Mouse (Mus musculus): ENCODE data around the gene Gpr137c. TPM values are rescaled to one million over a fixed set of nuclear protein-coding genes. Genes with fewer than 3 reads are reported as not detected.

Gpr137c gene
- polyA plus RNA-seq, 1 experiment from 2014 or later = 2.3 TPM

GRCm38 (mm10) chr14:45275816-45276215 lies 56.3 kb downstream of the Gpr137c start:
- WGBS = 78% methylated on average over 6 of the region's 6 CpGs
- ATAC-seq (replicated peaks; ENCODE audit: low FRiP score, low read depth) (no peak), DNase-seq (ENCODE audit: low spot score) (no peak)
- Histone ChIP-seq H3K36me3 (ENCODE audit: insufficient read depth, low read length) (no peaks in the 10 kb centered on the region), H3K9ac (ENCODE audit: low read depth, low read length) (no peak overlapping the region), H3K27me3 (ENCODE audit: insufficient read depth, low read length) (no peaks in the 10 kb centered on the region), H3K4me2 (ENCODE audit: low read length) (no peak overlapping the region), H3K4me3 (replicated peaks; ENCODE audit: low read depth, low read length) (no peak overlapping the region), H3K4me1 (replicated peaks; ENCODE audit: insufficient read depth, low read length) (no peaks in the 10 kb centered on the region), H3K27ac (no peak overlapping the region), H3K9me3 (replicated peaks; ENCODE audit: low read length) (no peaks in the 10 kb centered on the region)
- no peak for TF ChIP-seq CTCF (IDR thresholded peaks at IDR 0.05; ENCODE audit: low read depth)

DNA sequence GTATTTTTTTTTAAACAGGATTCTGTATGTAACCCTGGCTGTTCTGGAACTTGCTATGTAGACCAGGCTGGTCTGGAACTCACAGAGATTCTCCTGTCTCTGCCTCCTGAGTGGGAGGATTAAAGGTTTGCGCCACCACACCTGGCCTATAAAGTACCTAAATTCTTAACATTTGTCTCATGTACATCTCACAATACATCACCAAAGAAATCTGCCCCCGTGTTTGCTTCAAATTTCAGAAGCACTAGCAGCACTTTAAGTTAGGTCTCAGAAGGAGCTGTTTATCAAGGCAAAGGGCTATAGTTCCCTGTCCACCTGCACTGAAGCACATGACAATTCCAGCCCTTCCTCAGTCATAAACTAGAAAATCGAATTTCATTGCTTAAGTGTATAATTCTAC lies 62.5 kb downstream of the Gpr137c start:
- Histone ChIP-seq H3K27me3 (ENCODE audit: insufficient read depth, low read length) (no peaks in the 10 kb centered on the region), H3K4me3 (replicated peaks; ENCODE audit: low read depth, low read length) (no peak overlapping the region), H3K4me2 (ENCODE audit: low read length) (no peak overlapping the region), H3K4me1 (replicated peaks; ENCODE audit: insufficient read depth, low read length) (no peaks in the 10 kb centered on the region), H3K9me3 (replicated peaks; ENCODE audit: low read length) (no peaks in the 10 kb centered on the region), H3K36me3 (ENCODE audit: insufficient read depth, low read length) (no peaks in the 10 kb centered on the region), H3K27ac (no peak overlapping the region), H3K9ac (ENCODE audit: low read depth, low read length) (no peak overlapping the region)
- DNase-seq (ENCODE audit: low spot score) = no peak
- no peak for TF ChIP-seq CTCF (IDR thresholded peaks at IDR 0.05; ENCODE audit: low read depth)
- 89% methylated on average over 3 of the region's 3 CpGs for WGBS
- ATAC-seq (replicated peaks; ENCODE audit: low FRiP score, low read depth) = no peak

- no peak for ATAC-seq (replicated peaks; ENCODE audit: low FRiP score, low read depth)
- no peaks in the 10 kb centered on the region for H3K4me1 ChIP-seq (replicated peaks; ENCODE audit: insufficient read depth, low read length)
- H3K9ac ChIP-seq (ENCODE audit: low read depth, low read length) = no peak overlapping the region
- H3K9me3 ChIP-seq (replicated peaks; ENCODE audit: low read length) = no peaks in the 10 kb centered on the region
- peaks cover 12% of the 10 kb centered on the region; the same call in 1 of the 2 replicates for H3K36me3 ChIP-seq (ENCODE audit: insufficient read depth, low read length)
- no peaks in the 10 kb centered on the region for H3K27me3 ChIP-seq (ENCODE audit: insufficient read depth, low read length)
- WGBS = 88% methylated on average over 4 of the region's 4 CpGs
- H3K4me3 ChIP-seq (replicated peaks; ENCODE audit: low read depth, low read length) = no peak overlapping the region
- DNase-seq (ENCODE audit: low spot score) = no peak
- no peak overlapping the region for H3K4me2 ChIP-seq (ENCODE audit: low read length)
- no peak for TF ChIP-seq CTCF (IDR thresholded peaks at IDR 0.05; ENCODE audit: low read depth)
- no peak overlapping the region for H3K27ac ChIP-seq
Observed at GRCm38 (mm10) chr14:45291608-45292007, 72.1 kb downstream of the Gpr137c start.

DNA sequence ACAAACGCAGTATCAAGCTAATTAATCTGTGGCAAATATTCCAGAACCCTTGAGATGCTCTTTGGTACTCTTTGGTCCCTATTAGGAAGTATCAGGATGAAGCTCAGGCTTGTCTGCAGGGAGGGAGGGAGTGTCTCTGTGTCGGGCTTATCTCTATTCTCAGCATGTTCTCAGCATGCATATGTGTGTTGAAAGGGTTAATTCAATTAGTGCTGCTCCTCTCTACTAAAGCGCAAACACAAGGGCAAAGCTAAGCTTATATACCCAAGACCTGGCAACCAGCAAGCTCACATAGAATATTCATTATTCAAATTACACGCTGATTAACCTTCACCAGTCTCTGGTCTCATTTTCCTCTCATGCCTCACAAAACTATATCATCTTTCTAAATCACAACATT lies 84.4 kb downstream of the Gpr137c start:
- H3K9me3 ChIP-seq (replicated peaks; ENCODE audit: low read length) = no peaks in the 10 kb centered on the region
- no peak overlapping the region for H3K4me3 ChIP-seq (replicated peaks; ENCODE audit: low read depth, low read length)
- H3K27me3 ChIP-seq (ENCODE audit: insufficient read depth, low read length) = no peaks in the 10 kb centered on the region
- H3K4me2 ChIP-seq (ENCODE audit: low read length) = no peak overlapping the region
- 81% methylated on average over 4 of the region's 4 CpGs for WGBS
- ATAC-seq (replicated peaks; ENCODE audit: low FRiP score, low read depth) (no peak), DNase-seq (ENCODE audit: low spot score) (no peak)
- no peaks in the 10 kb centered on the region for H3K4me1 ChIP-seq (replicated peaks; ENCODE audit: insufficient read depth, low read length)
- H3K36me3 ChIP-seq (ENCODE audit: insufficient read depth, low read length) = peaks cover 16% of the 10 kb centered on the region; the same call in 1 of the 2 replicates
- no peak for TF ChIP-seq CTCF (IDR thresholded peaks at IDR 0.05; ENCODE audit: low read depth)
- H3K9ac ChIP-seq (ENCODE audit: low read depth, low read length) = no peak overlapping the region
- H3K27ac ChIP-seq = no peak overlapping the region

DNA sequence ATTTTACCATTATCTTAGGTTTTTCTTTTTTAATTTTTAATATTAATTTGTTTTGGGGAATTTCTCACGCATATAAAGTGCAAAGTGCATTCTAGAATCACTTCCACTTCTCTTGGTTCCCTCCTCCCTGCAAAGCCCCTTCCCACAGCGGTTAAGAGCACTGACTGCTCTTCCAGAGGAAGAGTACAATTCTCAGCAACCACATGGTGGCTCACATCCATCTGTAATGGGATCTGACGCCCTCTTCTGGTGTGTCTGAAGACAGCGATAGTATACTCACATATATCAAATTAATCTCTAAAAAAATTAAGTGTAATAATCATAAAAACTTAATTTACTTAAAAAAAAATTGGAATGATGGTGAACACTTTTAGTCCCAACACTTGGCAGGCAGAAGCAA lies 84.9 kb downstream of the Gpr137c start:
- no peak overlapping the region for H3K4me3 ChIP-seq (replicated peaks; ENCODE audit: low read depth, low read length)
- TF ChIP-seq CTCF (IDR thresholded peaks at IDR 0.05; ENCODE audit: low read depth) = peak; percentile 18; the same call in 1 of the 2 replicates
- no peak overlapping the region for H3K9ac ChIP-seq (ENCODE audit: low read depth, low read length)
- H3K9me3 ChIP-seq (replicated peaks; ENCODE audit: low read length) = no peaks in the 10 kb centered on the region
- H3K4me2 ChIP-seq (ENCODE audit: low read length) = no peak overlapping the region
- DNase-seq (ENCODE audit: low spot score) = no peak
- no peak for ATAC-seq (replicated peaks; ENCODE audit: low FRiP score, low read depth)
- no peak overlapping the region for H3K27ac ChIP-seq
- H3K27me3 ChIP-seq (ENCODE audit: insufficient read depth, low read length) = no peaks in the 10 kb centered on the region
- H3K4me1 ChIP-seq (replicated peaks; ENCODE audit: insufficient read depth, low read length) = no peaks in the 10 kb centered on the region
- 83% methylated on average over 4 of the region's 4 CpGs for WGBS
- 0 out of 2 replicates have a peak, but pooled peaks cover 12% of the 10 kb centered on the region for H3K36me3 ChIP-seq (ENCODE audit: insufficient read depth, low read length)

DNA sequence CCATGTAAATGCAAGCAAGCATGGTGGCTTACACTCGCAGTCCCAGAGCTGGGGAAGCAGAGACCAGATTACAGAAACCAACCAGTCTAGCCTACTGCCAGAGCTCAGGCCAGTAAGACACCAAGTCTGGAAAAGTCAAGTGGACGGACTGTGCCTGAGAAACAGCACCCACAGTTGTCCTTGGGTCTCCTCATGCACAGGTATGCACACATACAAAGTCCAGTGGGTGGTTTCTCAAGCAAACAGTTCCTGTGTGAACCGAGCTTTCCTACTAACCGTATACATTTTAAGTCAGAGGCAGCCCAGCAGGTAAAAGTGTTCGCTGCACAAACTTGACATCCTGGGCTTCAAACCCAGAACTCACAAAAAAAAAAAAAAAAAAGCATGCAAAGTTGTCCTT lies 86.3 kb downstream of the Gpr137c start:
- ATAC-seq (replicated peaks; ENCODE audit: low FRiP score, low read depth) (no peak), DNase-seq (ENCODE audit: low spot score) (no peak)
- Histone ChIP-seq H3K9me3 (replicated peaks; ENCODE audit: low read length) (no peaks in the 10 kb centered on the region), H3K4me1 (replicated peaks; ENCODE audit: insufficient read depth, low read length) (no peaks in the 10 kb centered on the region), H3K4me3 (replicated peaks; ENCODE audit: low read depth, low read length) (no peak overlapping the region), H3K4me2 (ENCODE audit: low read length) (no peak overlapping the region), H3K27me3 (ENCODE audit: insufficient read depth, low read length) (no peaks in the 10 kb centered on the region), H3K36me3 (ENCODE audit: insufficient read depth, low read length) (0 out of 2 replicates have a peak, but pooled peaks cover 8% of the 10 kb centered on the region), H3K27ac (no peak overlapping the region), H3K9ac (ENCODE audit: low read depth, low read length) (no peak overlapping the region)
- TF ChIP-seq CTCF (IDR thresholded peaks at IDR 0.05; ENCODE audit: low read depth) = no peak
- WGBS = 90% methylated on average over 5 of the region's 5 CpGs
